Mouse (Mus musculus) heart, postnatal 36 days (tissue): ENCODE measurements around the gene Ces3b. TPM values are rescaled to one million over a fixed set of nuclear protein-coding genes. Genes with fewer than 3 reads are reported as not detected.

Experiments
- DNase-seq, 2 experiments: peaks; one replicate each; pipeline ENCODE4 v3.0.0; 2021 to 2022
- intact Hi-C: fragments of 180-260 bp; cut with DNase I; formaldehyde crosslinking; loops from one replicate; pipeline ENCODE4 v1.15.1; 2025
- total RNA-seq, 2 experiments: library from RNA; stranded (reverse); gene quantifications; 2 replicates each; pipeline ENCODE4 v1.2.3; 2021

Gene Ces3b
- total RNA-seq, 2 experiments from 2014 or later: not detected

DNA sequence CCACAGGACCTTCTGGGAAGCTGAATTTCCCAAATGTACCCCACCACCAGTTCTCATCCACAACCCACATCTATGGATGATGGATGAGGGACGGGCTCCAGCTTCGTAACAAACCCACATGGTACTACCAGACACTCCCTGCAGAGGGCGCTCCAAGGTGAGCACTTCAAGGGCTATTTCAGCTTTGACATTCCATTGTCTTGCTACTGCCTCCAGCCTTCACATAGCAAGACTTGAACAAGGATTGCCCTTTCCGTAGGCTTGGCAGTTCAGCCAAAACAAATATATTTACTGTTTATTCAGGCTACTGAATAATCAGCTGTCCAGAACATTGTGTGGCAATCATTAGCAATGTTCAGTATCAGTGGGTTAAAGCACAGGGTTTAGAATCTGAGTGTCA, 54.9 kb downstream of the Ces3b start:
- peak; percentile 78 to 86 for DNase-seq
- intact Hi-C loops: loop anchor here (1.0 kb wide), 1 partner anchor 80 kb away; no protein-coding TSS in a partner anchor

- intact Hi-C loops: no loop called here
- DNase-seq: no peak
These were observed 58.8 kb downstream of the Ces3b start for GRCm38 (mm10) chr8:105142395-105142794.

Other genes starting within 250 kb of the Ces3b start
- gene Ces2c, start 236.7 kb upstream of the Ces3b start, total RNA-seq: not detected
- gene Ces2e, start 157.5 kb upstream of the Ces3b start, total RNA-seq: 1 to 10 TPM; 1.2 to 1.5 TPM
- gene Ces2f, start 136.4 kb upstream of the Ces3b start, total RNA-seq: not detected
- 1 to 10 TPM; 2.9 to 4.1 TPM for gene Ces2g, start 122.0 kb upstream of the Ces3b start, total RNA-seq
- not detected for gene Ces2h, start 82.9 kb upstream of the Ces3b start, total RNA-seq
- not detected for gene Ces3a, start 35.2 kb upstream of the Ces3b start, total RNA-seq
- not detected for gene Ces4a, start 48.0 kb downstream of the Ces3b start, total RNA-seq
- gene Cbfb, start 86.9 kb downstream of the Ces3b start, total RNA-seq: 10 to 100 TPM; 21.5 to 24.1 TPM
- gene D230025D16Rik, start 141.4 kb downstream of the Ces3b start, total RNA-seq: 10 to 100 TPM; 19.1 to 20.8 TPM
- 1 to 10 TPM; 4.4 to 5.7 TPM for gene B3gnt9, start 171.4 kb downstream of the Ces3b start, total RNA-seq
- gene Tradd, start 180.9 kb downstream of the Ces3b start, total RNA-seq: 1 to 10 TPM; 4.9 to 5.8 TPM
- 1 to 10 TPM; 2.3 to 3.4 TPM for gene Fbxl8, start 180.9 kb downstream of the Ces3b start, total RNA-seq
- gene Hsf4, start 186.0 kb downstream of the Ces3b start, total RNA-seq: 1 to 10 TPM; 1.6 to 2.6 TPM
- gene Nol3, start 192.4 kb downstream of the Ces3b start, total RNA-seq: 10 to 100 TPM; 19.3 to 22.1 TPM
- under 1 TPM; 0.70 to 0.97 TPM for gene 4931428F04Rik, start 206.1 kb downstream of the Ces3b start, total RNA-seq
- 1 to 10 TPM; 6.4 to 7.7 TPM for gene Exoc3l, start 212.3 kb downstream of the Ces3b start, total RNA-seq
- gene E2f4, start 213.9 kb downstream of the Ces3b start, total RNA-seq: 10 to 100 TPM; 18.9 to 20.0 TPM
- gene Elmo3, start 221.8 kb downstream of the Ces3b start, total RNA-seq: 1 to 10 TPM; 1.2 to 1.3 TPM
- gene Lrrc29, start 242.5 kb downstream of the Ces3b start, total RNA-seq: 1 to 10 TPM; 1.2 to 1.3 TPM
- 10 to 100 TPM; 22.1 to 24.0 TPM for gene Tmem208, start 242.6 kb downstream of the Ces3b start, total RNA-seq